Mouse (Mus musculus): ENCODE measurements around the gene Castor2. TPM values are rescaled to one million over a fixed set of nuclear protein-coding genes. Genes with fewer than 3 reads are reported as not detected.
A peak's percentile ranks its signal among the peaks of the same experiment; 100 is the strongest.

Gene Castor2
- polyA plus RNA-seq, 1 experiment from 2014 or later: 28.8 TPM

DNA sequence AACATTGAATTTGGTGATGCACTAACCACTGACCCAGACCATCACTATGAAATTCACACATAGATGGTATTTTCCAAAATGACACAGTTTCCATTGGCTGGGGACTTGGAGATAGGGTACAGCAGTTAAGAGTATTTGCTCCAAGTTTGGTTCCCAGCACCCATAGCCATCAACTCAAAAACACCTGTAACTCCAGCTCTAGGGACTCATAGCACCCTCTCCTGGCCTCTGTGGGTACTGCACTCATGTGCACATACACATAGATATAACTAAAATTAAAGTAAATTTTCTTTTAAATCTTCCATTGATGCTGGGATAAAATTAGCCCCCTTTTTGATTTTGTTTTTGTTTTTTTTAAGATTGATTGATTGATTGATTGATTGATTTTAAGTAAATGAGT lies 25.1 kb upstream of the Castor2 start:
- no peak overlapping the region for H3K27ac ChIP-seq (ENCODE audit: low read depth, low read length)
- H3K4me2 ChIP-seq (ENCODE audit: low read depth, low read length): no peak overlapping the region
- H3K4me1 ChIP-seq (ENCODE audit: control insufficient read depth, insufficient read depth, low read length): peaks cover 7% of the 10 kb centered on the region; the same call in 1 of the 2 replicates
- H3K4me3 ChIP-seq (ENCODE audit: low read depth, low read length): no peak overlapping the region
- no peaks in the 10 kb centered on the region for H3K36me3 ChIP-seq (ENCODE audit: control insufficient read depth, insufficient read depth, low read length)
- no peak for ATAC-seq (ENCODE audit: low read depth)
- H3K9ac ChIP-seq (replicated peaks; ENCODE audit: low read depth, low read length): no peak overlapping the region
- H3K9me3 ChIP-seq (ENCODE audit: control insufficient read depth, low read length): no peaks in the 10 kb centered on the region
- no peaks in the 10 kb centered on the region for H3K27me3 ChIP-seq (ENCODE audit: control insufficient read depth, insufficient read depth, low read length)

- WGBS: 90% methylated on average over 11 of the region's 11 CpGs
- Histone ChIP-seq H3K27ac (ENCODE audit: low read depth, low read length) (no peak overlapping the region), H3K9ac (replicated peaks; ENCODE audit: low read depth, low read length) (no peak overlapping the region), H3K4me1 (ENCODE audit: control insufficient read depth, insufficient read depth, low read length) (peaks cover 11% of the 10 kb centered on the region; the same call in 1 of the 2 replicates), H3K4me3 (ENCODE audit: low read depth, low read length) (no peak overlapping the region), H3K27me3 (ENCODE audit: control insufficient read depth, insufficient read depth, low read length) (no peaks in the 10 kb centered on the region), H3K36me3 (ENCODE audit: control insufficient read depth, insufficient read depth, low read length) (no peaks in the 10 kb centered on the region), H3K4me2 (ENCODE audit: low read depth, low read length) (no peak overlapping the region), H3K9me3 (ENCODE audit: control insufficient read depth, low read length) (no peaks in the 10 kb centered on the region)
- ATAC-seq (ENCODE audit: low read depth): no peak
Observed at GRCm38 (mm10) chr5:134076175-134076574, 23.3 kb upstream of the Castor2 start.

- ATAC-seq (ENCODE audit: low read depth): no peak
- 32% methylated on average over 18 of the region's 18 CpGs for WGBS
- no peak overlapping the region for H3K4me2 ChIP-seq (ENCODE audit: low read depth, low read length)
Observed at GRCm38 (mm10) chr5:134080685-134081548, 18.6 kb upstream of the Castor2 start.

GRCm38 (mm10) chr5:134085227-134085626 lies 14.3 kb upstream of the Castor2 start:
- H3K36me3 ChIP-seq (ENCODE audit: control insufficient read depth, insufficient read depth, low read length): no peaks in the 10 kb centered on the region
- no peak overlapping the region for H3K27ac ChIP-seq (ENCODE audit: low read depth, low read length)
- H3K9me3 ChIP-seq (ENCODE audit: control insufficient read depth, low read length): no peaks in the 10 kb centered on the region
- no peaks in the 10 kb centered on the region for H3K27me3 ChIP-seq (ENCODE audit: control insufficient read depth, insufficient read depth, low read length)
- H3K4me3 ChIP-seq (ENCODE audit: low read depth, low read length): no peak overlapping the region
- H3K4me2 ChIP-seq (ENCODE audit: low read depth, low read length): no peak overlapping the region
- 0 out of 2 replicates have a peak, but pooled peaks cover 5% of the 10 kb centered on the region for H3K4me1 ChIP-seq (ENCODE audit: control insufficient read depth, insufficient read depth, low read length)
- ATAC-seq (ENCODE audit: low read depth): no peak
- H3K9ac ChIP-seq (replicated peaks; ENCODE audit: low read depth, low read length): no peak overlapping the region
- WGBS: 72% methylated on average over 4 of the region's 4 CpGs

More at GRCm38 (mm10) chr5:134080685-134081548, 18.6 kb upstream of the Castor2 start:
- H3K27me3 ChIP-seq (ENCODE audit: control insufficient read depth, insufficient read depth, low read length): no peaks in the 10 kb centered on the region
- H3K4me3 ChIP-seq (ENCODE audit: low read depth, low read length): no peak overlapping the region
- no peak overlapping the region for H3K27ac ChIP-seq (ENCODE audit: low read depth, low read length)
- no peak overlapping the region for H3K9ac ChIP-seq (replicated peaks; ENCODE audit: low read depth, low read length)
- no peaks in the 10 kb centered on the region for H3K36me3 ChIP-seq (ENCODE audit: control insufficient read depth, insufficient read depth, low read length)
- H3K9me3 ChIP-seq (ENCODE audit: control insufficient read depth, low read length): no peaks in the 10 kb centered on the region
- 0 out of 2 replicates have a peak, but pooled peaks cover 5% of the 10 kb centered on the region for H3K4me1 ChIP-seq (ENCODE audit: control insufficient read depth, insufficient read depth, low read length)

DNA sequence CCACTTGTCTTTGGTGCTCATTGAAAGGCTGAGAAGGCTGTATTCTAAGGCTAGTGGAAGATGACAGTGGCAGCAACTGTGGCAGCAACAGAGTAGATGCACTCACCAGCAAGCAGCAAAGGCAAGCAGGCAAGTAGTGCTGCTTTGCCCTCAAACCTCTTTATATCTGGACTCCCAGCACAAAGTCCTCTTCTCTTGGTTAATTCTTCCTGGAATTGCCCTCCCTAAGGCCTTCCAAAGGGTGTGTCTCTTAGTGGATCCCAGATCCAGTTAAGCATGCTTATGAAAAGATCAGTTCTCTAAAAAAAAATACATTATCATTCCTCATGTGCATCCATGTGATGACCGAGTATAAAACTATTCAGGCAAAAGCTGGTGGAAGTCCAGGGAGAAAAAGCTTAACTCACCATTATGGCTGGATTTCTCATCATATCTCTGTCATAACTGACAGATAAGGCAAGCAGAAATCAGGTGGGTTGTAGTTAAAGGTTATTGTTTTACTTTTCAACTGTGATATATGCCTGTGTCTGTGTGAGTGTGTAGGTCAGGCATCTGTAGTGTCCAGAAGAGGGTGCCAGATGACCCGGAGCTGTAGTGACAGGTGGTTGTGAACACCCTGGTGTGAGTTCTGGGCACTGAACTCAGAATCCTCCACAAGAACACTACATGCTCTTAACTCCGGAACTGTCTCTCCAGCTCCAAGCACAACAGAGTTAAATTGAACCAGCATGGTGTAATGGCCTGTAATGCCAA lies 13.4 kb upstream of the Castor2 start:
- Histone ChIP-seq H3K36me3 (ENCODE audit: control insufficient read depth, insufficient read depth, low read length) (no peaks in the 10 kb centered on the region), H3K4me1 (ENCODE audit: control insufficient read depth, insufficient read depth, low read length) (0 out of 2 replicates have a peak, but pooled peaks cover 2% of the 10 kb centered on the region), H3K9me3 (ENCODE audit: control insufficient read depth, low read length) (no peaks in the 10 kb centered on the region), H3K27me3 (ENCODE audit: control insufficient read depth, insufficient read depth, low read length) (no peaks in the 10 kb centered on the region), H3K27ac (ENCODE audit: low read depth, low read length) (no peak overlapping the region), H3K9ac (replicated peaks; ENCODE audit: low read depth, low read length) (no peak overlapping the region), H3K4me2 (ENCODE audit: low read depth, low read length) (no peak overlapping the region), H3K4me3 (ENCODE audit: low read depth, low read length) (no peak overlapping the region)
- 94% methylated on average over 3 of the region's 3 CpGs for WGBS
- ATAC-seq (ENCODE audit: low read depth): no peak

DNA sequence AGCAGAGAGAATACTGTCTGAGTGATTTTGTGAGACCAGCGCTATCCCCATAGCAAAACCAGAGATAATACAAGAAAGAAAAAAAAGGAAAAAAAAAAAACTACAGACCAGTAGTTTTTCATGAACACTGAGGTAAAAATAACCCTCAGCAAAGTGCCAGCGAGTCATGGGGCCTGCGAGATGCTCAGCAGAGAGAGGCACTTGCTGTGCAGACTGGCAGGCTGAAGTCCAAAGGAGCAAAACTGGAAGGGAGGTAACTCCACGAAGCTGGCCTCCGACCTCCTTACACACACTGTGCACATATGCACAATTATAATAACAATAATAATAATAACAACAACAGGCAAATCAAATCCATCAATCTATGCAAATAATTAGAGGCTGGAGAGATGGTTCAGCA lies 12.3 kb upstream of the Castor2 start:
- no peak overlapping the region for H3K27ac ChIP-seq (ENCODE audit: low read depth, low read length)
- WGBS: 85% methylated on average over 5 of the region's 5 CpGs
- H3K4me1 ChIP-seq (ENCODE audit: control insufficient read depth, insufficient read depth, low read length): no peaks in the 10 kb centered on the region
- ATAC-seq (ENCODE audit: low read depth): no peak
- no peak overlapping the region for H3K9ac ChIP-seq (replicated peaks; ENCODE audit: low read depth, low read length)
- no peak overlapping the region for H3K4me2 ChIP-seq (ENCODE audit: low read depth, low read length)
- H3K9me3 ChIP-seq (ENCODE audit: control insufficient read depth, low read length): no peaks in the 10 kb centered on the region
- H3K4me3 ChIP-seq (ENCODE audit: low read depth, low read length): no peak overlapping the region
- no peaks in the 10 kb centered on the region for H3K36me3 ChIP-seq (ENCODE audit: control insufficient read depth, insufficient read depth, low read length)
- H3K27me3 ChIP-seq (ENCODE audit: control insufficient read depth, insufficient read depth, low read length): no peaks in the 10 kb centered on the region

DNA sequence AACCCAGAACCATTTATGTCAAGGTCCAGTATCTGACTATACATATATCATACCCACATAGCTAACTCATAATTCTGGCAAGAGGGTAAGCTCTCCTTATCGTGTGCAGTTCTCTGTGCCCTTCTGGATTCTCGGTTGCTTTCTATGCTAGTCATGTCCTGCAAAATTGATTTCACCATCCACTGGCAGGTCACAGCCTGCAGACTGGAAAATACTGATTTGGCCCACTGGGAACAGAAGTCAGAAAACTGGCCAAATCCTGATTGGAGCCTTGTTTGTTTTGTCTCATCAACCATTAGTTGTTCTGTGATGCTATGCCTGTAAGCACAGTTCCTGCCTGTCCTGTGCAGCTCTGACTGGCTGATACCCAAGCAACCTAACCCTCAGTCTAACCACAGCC lies 3.7 kb upstream of the Castor2 start:
- H3K4me1 ChIP-seq (ENCODE audit: control insufficient read depth, insufficient read depth, low read length): 0 out of 2 replicates have a peak, but pooled peaks cover 2% of the 10 kb centered on the region
- H3K4me3 ChIP-seq (ENCODE audit: low read depth, low read length): no peak overlapping the region
- no peaks in the 10 kb centered on the region for H3K36me3 ChIP-seq (ENCODE audit: control insufficient read depth, insufficient read depth, low read length)
- no peak overlapping the region for H3K4me2 ChIP-seq (ENCODE audit: low read depth, low read length)
- no peaks in the 10 kb centered on the region for H3K9me3 ChIP-seq (ENCODE audit: control insufficient read depth, low read length)
- no peaks in the 10 kb centered on the region for H3K27me3 ChIP-seq (ENCODE audit: control insufficient read depth, insufficient read depth, low read length)
- no peak for ATAC-seq (ENCODE audit: low read depth)
- WGBS: 78% methylated on average over 2 of the region's 2 CpGs
- H3K27ac ChIP-seq (ENCODE audit: low read depth, low read length): no peak overlapping the region
- H3K9ac ChIP-seq (replicated peaks; ENCODE audit: low read depth, low read length): no peak overlapping the region

GRCm38 (mm10) chr5:134098341-134098902 lies 1.1 kb upstream of the Castor2 start:
- H3K27ac ChIP-seq (ENCODE audit: low read depth, low read length): no peak overlapping the region; the same call in 1 of the 2 replicates
- ATAC-seq (ENCODE audit: low read depth): no peak; the same call in 1 of the 2 replicates
- no peaks in the 10 kb centered on the region for H3K36me3 ChIP-seq (ENCODE audit: control insufficient read depth, insufficient read depth, low read length)
- H3K4me2 ChIP-seq (ENCODE audit: low read depth, low read length): peak overlapping the region; percentile 58
- no peaks in the 10 kb centered on the region for H3K27me3 ChIP-seq (ENCODE audit: control insufficient read depth, insufficient read depth, low read length)
- peak overlapping the region; percentile 81 for H3K4me3 ChIP-seq (ENCODE audit: low read depth, low read length)
- 50% methylated on average over 13 of the region's 13 CpGs for WGBS
- H3K4me1 ChIP-seq (ENCODE audit: control insufficient read depth, insufficient read depth, low read length): peaks cover 18% of the 10 kb centered on the region
- peak overlapping the region; percentile 81 for H3K9ac ChIP-seq (replicated peaks; ENCODE audit: low read depth, low read length)
- H3K9me3 ChIP-seq (ENCODE audit: control insufficient read depth, low read length): no peaks in the 10 kb centered on the region
